Mouse (Mus musculus): ENCODE data around the gene Dnajb1.

Gene Dnajb1

GRCm38 (mm10) chr8:83608398-83608829 lies 421 bp downstream of the Dnajb1 start:
- intact Hi-C loops (cut with DNase I), result loop anchor here (5.0 kb wide), 1 partner anchor 41 kb away; the partner anchor contains the start of gene Ndufb7

- intact Hi-C loops (cut with DNase I), result loop anchor here (5.0 kb wide), 1 partner anchor 42 kb away; the partner anchor contains the start of gene Ndufb7
Observed at GRCm38 (mm10) chr8:83609086-83609485, 1.1 kb downstream of the Dnajb1 start.

GRCm38 (mm10) chr8:83609547-83610180 lies 1.7 kb downstream of the Dnajb1 start:
- intact Hi-C loops (cut with DNase I), result loop anchor here (5.0 kb wide), 2 partner anchors 42 to 43 kb away; partner anchors contain the start of genes Gipc1 and Ndufb7

- intact Hi-C loops (cut with DNase I), result loop anchor here (5.0 kb wide), 1 partner anchor 40 kb away; the partner anchor contains the start of gene Gipc1
Observed at GRCm38 (mm10) chr8:83611921-83612320, 3.9 kb downstream of the Dnajb1 start.

- intact Hi-C loops (cut with DNase I), result loop anchor here (5.0 kb wide), 1 partner anchor 39 kb away; the partner anchor contains the start of gene Gipc1
Observed at GRCm38 (mm10) chr8:83613695-83614094, 5.7 kb downstream of the Dnajb1 start.

- intact Hi-C loops (cut with DNase I), result no loop called here
Observed at GRCm38 (mm10) chr8:83616625-83617024, 8.6 kb downstream of the Dnajb1 start.

- intact Hi-C loops (cut with DNase I), result no loop called here
Observed at GRCm38 (mm10) chr8:83617111-83617510, 9.1 kb downstream of the Dnajb1 start.

- intact Hi-C loops (cut with DNase I), result no loop called here
Observed at GRCm38 (mm10) chr8:83618566-83618965, 10.6 kb downstream of the Dnajb1 start.

- intact Hi-C loops (cut with DNase I), result no loop called here
Observed at GRCm38 (mm10) chr8:83619568-83620285, 11.7 kb downstream of the Dnajb1 start.

- intact Hi-C loops (cut with DNase I), result no loop called here
Observed at GRCm38 (mm10) chr8:83621691-83622388, 13.8 kb downstream of the Dnajb1 start.

- intact Hi-C loops (cut with DNase I), result no loop called here
Observed at GRCm38 (mm10) chr8:83622389-83622989, 14.5 kb downstream of the Dnajb1 start.

- intact Hi-C loops (cut with DNase I), result no loop called here
Observed at GRCm38 (mm10) chr8:83623549-83623948, 15.6 kb downstream of the Dnajb1 start.

GRCm38 (mm10) chr8:83624739-83625138 lies 16.7 kb downstream of the Dnajb1 start:
- intact Hi-C loops (cut with DNase I), result no loop called here

GRCm38 (mm10) chr8:83625676-83626299 lies 17.8 kb downstream of the Dnajb1 start:
- intact Hi-C loops (cut with DNase I), result no loop called here

GRCm38 (mm10) chr8:83632083-83632707 lies 24.2 kb downstream of the Dnajb1 start:
- intact Hi-C loops (cut with DNase I), result no loop called here

- intact Hi-C loops (cut with DNase I), result no loop called here
Observed at GRCm38 (mm10) chr8:83638856-83639255, 30.9 kb downstream of the Dnajb1 start.

GRCm38 (mm10) chr8:83639649-83640048 lies 31.7 kb downstream of the Dnajb1 start:
- intact Hi-C loops (cut with DNase I), result no loop called here

- intact Hi-C loops (cut with DNase I), result no loop called here
Observed at GRCm38 (mm10) chr8:83647511-83647910, 39.5 kb downstream of the Dnajb1 start.

GRCm38 (mm10) chr8:83648031-83648430 lies 40.0 kb downstream of the Dnajb1 start:
- intact Hi-C loops (cut with DNase I), result no loop called here

GRCm38 (mm10) chr8:83649699-83650098 lies 41.7 kb downstream of the Dnajb1 start:
- intact Hi-C loops (cut with DNase I), result loop anchor here (5.0 kb wide), 1 partner anchor 37 kb away; no protein-coding TSS in a partner anchor

Measured in adrenal gland (tissue).